Mouse (Mus musculus) liver, adult 2 months (tissue): Measurements from ENCODE around the gene Gm45711. TPM values are rescaled to one million over a fixed set of nuclear protein-coding genes. Genes with fewer than 3 reads are reported as not detected.
A peak's percentile ranks its signal among the peaks of the same experiment; 100 is the strongest.

ENCODE experiments used
- DNase-seq: peaks from one replicate; pipeline ENCODE4 v3.0.0-alpha.2; 2011; ENCODE audit warnings: low read depth, low spot score; ENCODE audit errors: extremely low read depth
- H3K27ac ChIP-seq: fragments of 200-500 bp; replicated peaks from 2 replicates; pipeline ENCODE4 v1.5.1; 2012; ENCODE audit warnings: low read depth, mild to moderate bottlenecking, control low read depth, inconsistent platforms, low read length; ENCODE audit not compliant: insufficient read depth
- H3K27me3 ChIP-seq: fragments of 200-500 bp; 2 replicates; pipeline ENCODE4 v1.6.1; 2012; ENCODE audit warnings: mild to moderate bottlenecking, moderate library complexity, low read length, inconsistent platforms; ENCODE audit not compliant: control insufficient read depth, insufficient read depth
- H3K36me3 ChIP-seq: fragments of 200-500 bp; 2 replicates; pipeline ENCODE4 v1.6.1; 2012; ENCODE audit warnings: low read length, inconsistent platforms; ENCODE audit not compliant: control insufficient read depth, insufficient read depth
- H3K4me1 ChIP-seq: fragments of 200-500 bp; 2 replicates; pipeline ENCODE4 v1.6.1; 2011; ENCODE audit warnings: low read length; ENCODE audit not compliant: control insufficient read depth, insufficient read depth
- H3K4me3 ChIP-seq: fragments of 200-500 bp; 2 replicates; pipeline ENCODE4 v1.5.1; 2011; ENCODE audit warnings: low read depth, mild to moderate bottlenecking, control low read depth, low read length, moderate library complexity; ENCODE audit not compliant: insufficient read depth
- H3K79me2 ChIP-seq: fragments of 200-500 bp; 2 replicates; pipeline ENCODE4 v1.6.1; 2012; ENCODE audit warnings: inconsistent platforms, mild to moderate bottlenecking, low read length, moderate library complexity; ENCODE audit not compliant: control insufficient read depth, insufficient read depth
- H3K9ac ChIP-seq: fragments of 200-500 bp; 2 replicates; pipeline ENCODE4 v1.6.1; 2012; ENCODE audit warnings: low read depth, mild to moderate bottlenecking, control low read depth, inconsistent platforms, low read length
- CTCF ChIP-seq: fragments of 200-500 bp; IDR thresholded peaks from 2 replicates; pipeline ENCODE4 v1.5.1; 2011; ENCODE audit warnings: low read depth, low read length, control low read depth
- POLR2A ChIP-seq: fragments of 200-500 bp; IDR thresholded peaks from 2 replicates; pipeline ENCODE4 v1.6.1; 2011; ENCODE audit warnings: low read length, control low read depth; ENCODE audit not compliant: insufficient read depth; ENCODE audit errors: extremely low read depth
- WGBS: fragments of 180-500 bp; shearing (Covaris S2); methylation state at CpG from one replicate; pipeline ENCODE4 v1.1.7; 2018; 5-methylcytosine and 5-hydroxymethylcytosine counted together
- polyA plus RNA-seq: library from polyadenylated mRNA; depleted of rRNA; stranded (reverse); fragments of >200 nt; gene quantifications from 2 replicates; pipeline ENCODE4 v1.2.3, GENCODE M21; 2012
- total RNA-seq: library from RNA; depleted of rRNA; stranded (reverse); fragments of >200 nt; gene quantifications from 2 replicates; pipeline ENCODE4 v1.2.3, GENCODE M21; 2014

Gm45711 gene
- total and polyA plus RNA-seq, 2 experiments = not detected

GRCm38 (mm10) chr8:104250439-104251367 lies 59.2 kb downstream of the Gm45711 start, which contains the start of gene Cklf:
Cklf (plus strand) TSS chr8:104250861.
- H3K36me3 ChIP-seq = no peaks in the 10 kb centered on the region
- H3K27ac ChIP-seq = 0 out of 2 replicates have a peak within 1 kb of the TSS, but pooled peaks have one; percentile 4
- no peaks in the 10 kb centered on the region for H3K27me3 ChIP-seq
- WGBS = 4% methylated on average over 41 of the region's 41 CpGs
- H3K9ac ChIP-seq = peak within 1 kb of the TSS; percentile 52
- H3K4me1 ChIP-seq = peaks cover 2% of the 10 kb centered on the region; the same call in 1 of the 2 replicates
- peak within 1 kb of the TSS; percentile 77 for H3K4me3 ChIP-seq
- H3K79me2 ChIP-seq = no peaks in the 10 kb centered on the region
- TF ChIP-seq POLR2A (peak; percentile 34; the same call in 1 of the 2 replicates), CTCF (peak; percentile 19; the same call in 1 of the 2 replicates)
- peak; percentile 80 for DNase-seq

- no peak for TF ChIP-seq CTCF
- TF ChIP-seq POLR2A = no peak
- DNase-seq = no peak
- Histone ChIP-seq H3K4me1 (peaks cover 2% of the 10 kb centered on the region; the same call in 1 of the 2 replicates), H3K27ac (no peak overlapping the region), H3K27me3 (no peaks in the 10 kb centered on the region), H3K36me3 (no peaks in the 10 kb centered on the region), H3K79me2 (no peaks in the 10 kb centered on the region), H3K4me3 (no peak overlapping the region), H3K9ac (no peak overlapping the region)
- WGBS = 84% methylated on average over 7 of the region's 7 CpGs
Measured at GRCm38 (mm10) chr8:104249442-104249996, 60.4 kb downstream of the Gm45711 start.

- peaks cover 2% of the 10 kb centered on the region; the same call in 1 of the 2 replicates for H3K4me1 ChIP-seq
- TF ChIP-seq CTCF (no peak), POLR2A (peak; percentile 88)
- H3K4me3 ChIP-seq = peak within 1 kb of the TSS; percentile 98
- peak within 1 kb of the TSS; percentile 97 for H3K9ac ChIP-seq
- WGBS = under 1% methylated on average over 28 of the region's 28 CpGs
- no peaks in the 10 kb centered on the region for H3K79me2 ChIP-seq
- DNase-seq = peak; percentile 67
- no peaks in the 10 kb centered on the region for H3K36me3 ChIP-seq
- peak within 1 kb of the TSS; percentile 87 for H3K27ac ChIP-seq
- no peaks in the 10 kb centered on the region for H3K27me3 ChIP-seq
Measured at GRCm38 (mm10) chr8:104248276-104248675, 61.6 kb downstream of the Gm45711 start, which contains the start of gene Tk2. Tk2 (minus strand) TSS chr8:104248558.

GRCm38 (mm10) chr8:104247908-104248275 lies 62.0 kb downstream of the Gm45711 start:
- H3K27ac ChIP-seq = peak overlapping the region; percentile 87
- DNase-seq = peak; percentile 62
- TF ChIP-seq POLR2A = no peak
- no peak for TF ChIP-seq CTCF
- H3K4me1 ChIP-seq = peaks cover 2% of the 10 kb centered on the region; the same call in 1 of the 2 replicates
- no peaks in the 10 kb centered on the region for H3K79me2 ChIP-seq
- peak overlapping the region; percentile 97 for H3K9ac ChIP-seq
- no peaks in the 10 kb centered on the region for H3K27me3 ChIP-seq
- under 1% methylated on average over 11 of the region's 11 CpGs for WGBS
- peak overlapping the region; percentile 98 for H3K4me3 ChIP-seq
- H3K36me3 ChIP-seq = no peaks in the 10 kb centered on the region

- Histone ChIP-seq H3K79me2 (no peaks in the 10 kb centered on the region), H3K4me1 (peaks cover 2% of the 10 kb centered on the region; the same call in 1 of the 2 replicates), H3K27ac (peak overlapping the region; percentile 87), H3K36me3 (peaks cover 2% of the 10 kb centered on the region; the same call in 1 of the 2 replicates), H3K9ac (peak overlapping the region; percentile 97), H3K27me3 (no peaks in the 10 kb centered on the region), H3K4me3 (peak overlapping the region; percentile 98)
- no peak for TF ChIP-seq POLR2A
- TF ChIP-seq CTCF = no peak
- WGBS = 53% methylated on average over 22 of the region's 22 CpGs
- peak; percentile 29 for DNase-seq
Measured at GRCm38 (mm10) chr8:104247054-104247907, 62.6 kb downstream of the Gm45711 start.
